Mouse (Mus musculus): ENCODE measurements around the gene Sh3d19. TPM values are rescaled to one million over a fixed set of nuclear protein-coding genes. Genes with fewer than 3 reads are reported as not detected.
"Not testable (repeated sequence)": the region's sequence is repeated elsewhere in the genome, so short reads cannot be mapped to it uniquely, and the experiment has no call there.

Sh3d19 gene
- total and polyA plus RNA-seq, 2 experiments from 2014 or later, result 16.3 to 31.1 TPM

- H3K4me2 ChIP-seq (ENCODE audit: low read depth, low read length), result no peak overlapping the region
- no peak for TF ChIP-seq CTCF (IDR thresholded peaks at IDR 0.05; ENCODE audit: low read depth)
- no peaks in the 10 kb centered on the region for H3K36me3 ChIP-seq (ENCODE audit: insufficient read depth, low read length)
- DNase-seq (ENCODE audit: low spot score) (no peak), ATAC-seq (no peak)
- H3K9me3 ChIP-seq (ENCODE audit: low read length), result no peaks in the 10 kb centered on the region
- H3K27ac ChIP-seq, result no peak overlapping the region
- H3K9ac ChIP-seq (replicated peaks; ENCODE audit: low read length), result no peak overlapping the region
- H3K27me3 ChIP-seq (ENCODE audit: insufficient read depth, low read length), result no peaks in the 10 kb centered on the region
- H3K4me1 ChIP-seq (ENCODE audit: insufficient read depth, low read length), result no peaks in the 10 kb centered on the region
- H3K4me3 ChIP-seq (ENCODE audit: low read length), result no peak overlapping the region
- WGBS, result 64% methylated on average over 4 of the region's 4 CpGs
These were observed 3.5 kb downstream of the Sh3d19 start for GRCm38 (mm10) chr3:85974451-85974850.

GRCm38 (mm10) chr3:85980036-85980435 is 9.1 kb downstream of the Sh3d19 start:
- no peak for TF ChIP-seq CTCF (IDR thresholded peaks at IDR 0.05; ENCODE audit: low read depth)
- no peaks in the 10 kb centered on the region for H3K4me1 ChIP-seq (ENCODE audit: insufficient read depth, low read length)
- no peak overlapping the region for H3K27ac ChIP-seq
- no peaks in the 10 kb centered on the region for H3K36me3 ChIP-seq (ENCODE audit: insufficient read depth, low read length)
- no peak for ATAC-seq
- H3K27me3 ChIP-seq (ENCODE audit: insufficient read depth, low read length), result no peaks in the 10 kb centered on the region
- no peak overlapping the region for H3K4me2 ChIP-seq (ENCODE audit: low read depth, low read length)
- H3K4me3 ChIP-seq (ENCODE audit: low read length), result no peak overlapping the region
- WGBS, result 95% methylated on average over 4 of the region's 4 CpGs
- no peak for DNase-seq (ENCODE audit: low spot score)
- no peaks in the 10 kb centered on the region for H3K9me3 ChIP-seq (ENCODE audit: low read length)
- H3K9ac ChIP-seq (replicated peaks; ENCODE audit: low read length), result no peak overlapping the region

- H3K4me3 ChIP-seq (ENCODE audit: low read length); H3K9me3 ChIP-seq (ENCODE audit: low read length); H3K4me1 ChIP-seq (ENCODE audit: insufficient read depth, low read length); H3K9ac ChIP-seq (replicated peaks; ENCODE audit: low read length); H3K4me2 ChIP-seq (ENCODE audit: low read depth, low read length); H3K36me3 ChIP-seq (ENCODE audit: insufficient read depth, low read length); ATAC-seq; H3K27ac ChIP-seq; H3K27me3 ChIP-seq (ENCODE audit: insufficient read depth, low read length); DNase-seq (ENCODE audit: low spot score): not testable (repeated sequence)
- 87% methylated on average over 2 of the region's 3 CpGs for WGBS
These were observed 10.9 kb downstream of the Sh3d19 start for GRCm38 (mm10) chr3:85981761-85982160.

- Histone ChIP-seq H3K4me1 (ENCODE audit: insufficient read depth, low read length) (no peaks in the 10 kb centered on the region), H3K9me3 (ENCODE audit: low read length) (no peaks in the 10 kb centered on the region), H3K9ac (replicated peaks; ENCODE audit: low read length) (no peak overlapping the region), H3K27me3 (ENCODE audit: insufficient read depth, low read length) (no peaks in the 10 kb centered on the region), H3K4me3 (ENCODE audit: low read length) (no peak overlapping the region), H3K27ac (no peak overlapping the region), H3K36me3 (ENCODE audit: insufficient read depth, low read length) (no peaks in the 10 kb centered on the region), H3K4me2 (ENCODE audit: low read depth, low read length) (no peak overlapping the region)
- no peak for TF ChIP-seq CTCF (IDR thresholded peaks at IDR 0.05; ENCODE audit: low read depth)
- 90% methylated on average over 6 of the region's 6 CpGs for WGBS
- no peak for ATAC-seq
- no peak for DNase-seq (ENCODE audit: low spot score)
These were observed 13.6 kb downstream of the Sh3d19 start for GRCm38 (mm10) chr3:85984537-85984936.

GRCm38 (mm10) chr3:85987225-85987624 is 16.3 kb downstream of the Sh3d19 start:
- Histone ChIP-seq H3K4me2 (ENCODE audit: low read depth, low read length) (no peak overlapping the region), H3K27me3 (ENCODE audit: insufficient read depth, low read length) (no peaks in the 10 kb centered on the region), H3K9ac (replicated peaks; ENCODE audit: low read length) (no peak overlapping the region), H3K4me3 (ENCODE audit: low read length) (no peak overlapping the region), H3K27ac (no peak overlapping the region), H3K36me3 (ENCODE audit: insufficient read depth, low read length) (no peaks in the 10 kb centered on the region), H3K4me1 (ENCODE audit: insufficient read depth, low read length) (no peaks in the 10 kb centered on the region), H3K9me3 (ENCODE audit: low read length) (no peaks in the 10 kb centered on the region)
- ATAC-seq (no peak), DNase-seq (ENCODE audit: low spot score) (no peak)
- no peak for TF ChIP-seq CTCF (IDR thresholded peaks at IDR 0.05; ENCODE audit: low read depth)
- WGBS, result 92% methylated on average over 2 of the region's 2 CpGs

GRCm38 (mm10) chr3:85991140-85991801 is 20.4 kb downstream of the Sh3d19 start:
- no peaks in the 10 kb centered on the region for H3K9me3 ChIP-seq (ENCODE audit: low read length)
- H3K9ac ChIP-seq (replicated peaks; ENCODE audit: low read length), result no peak overlapping the region
- DNase-seq (ENCODE audit: low spot score) (no peak), ATAC-seq (no peak)
- H3K36me3 ChIP-seq (ENCODE audit: insufficient read depth, low read length), result no peaks in the 10 kb centered on the region
- H3K4me1 ChIP-seq (ENCODE audit: insufficient read depth, low read length), result no peaks in the 10 kb centered on the region
- 73% methylated on average over 6 of the region's 6 CpGs for WGBS
- H3K4me3 ChIP-seq (ENCODE audit: low read length), result no peak overlapping the region
- H3K27me3 ChIP-seq (ENCODE audit: insufficient read depth, low read length), result no peaks in the 10 kb centered on the region
- no peak for TF ChIP-seq CTCF (IDR thresholded peaks at IDR 0.05; ENCODE audit: low read depth)
- no peak overlapping the region for H3K4me2 ChIP-seq (ENCODE audit: low read depth, low read length)
- no peak overlapping the region for H3K27ac ChIP-seq

- H3K4me1 ChIP-seq (ENCODE audit: insufficient read depth, low read length), result no peaks in the 10 kb centered on the region
- 64% methylated on average over 5 of the region's 5 CpGs for WGBS
- no peaks in the 10 kb centered on the region for H3K9me3 ChIP-seq (ENCODE audit: low read length)
- no peak overlapping the region for H3K4me3 ChIP-seq (ENCODE audit: low read length)
- no peak overlapping the region for H3K4me2 ChIP-seq (ENCODE audit: low read depth, low read length)
- no peaks in the 10 kb centered on the region for H3K36me3 ChIP-seq (ENCODE audit: insufficient read depth, low read length)
- no peak for TF ChIP-seq CTCF (IDR thresholded peaks at IDR 0.05; ENCODE audit: low read depth)
- H3K27ac ChIP-seq, result no peak overlapping the region
- H3K27me3 ChIP-seq (ENCODE audit: insufficient read depth, low read length), result no peaks in the 10 kb centered on the region
- ATAC-seq (no peak), DNase-seq (ENCODE audit: low spot score) (no peak)
- H3K9ac ChIP-seq (replicated peaks; ENCODE audit: low read length), result no peak overlapping the region
These were observed 20.9 kb downstream of the Sh3d19 start for GRCm38 (mm10) chr3:85991802-85992156.
